Mouse (Mus musculus) small intestine, adult 2 months (tissue): ENCODE measurements around the gene Slc31a1. TPM values are rescaled to one million over a fixed set of nuclear protein-coding genes. Genes with fewer than 3 reads are reported as not detected.

ENCODE experiments used
- H3K27ac ChIP-seq: fragments of 200-500 bp; 2 replicates; pipeline ENCODE4 v1.5.1; 2012; ENCODE audit warnings: low read depth, low read length, control low read depth, inconsistent platforms; ENCODE audit not compliant: insufficient read depth
- H3K27me3 ChIP-seq: fragments of 200-500 bp; 2 replicates; pipeline ENCODE4 v1.6.1; 2012; ENCODE audit warnings: mild to moderate bottlenecking, moderate library complexity, low read length, inconsistent platforms; ENCODE audit not compliant: control insufficient read depth, insufficient read depth
- H3K36me3 ChIP-seq: fragments of 200-500 bp; 2 replicates; pipeline ENCODE4 v1.6.1; 2012; ENCODE audit warnings: mild to moderate bottlenecking, low read length, control low read depth, inconsistent platforms; ENCODE audit not compliant: control insufficient read depth, insufficient read depth
- H3K4me1 ChIP-seq: fragments of 200-500 bp; 2 replicates; pipeline ENCODE4 v1.6.1; 2012; ENCODE audit warnings: low read length, inconsistent platforms, mixed read lengths; ENCODE audit not compliant: control insufficient read depth, insufficient read depth, insufficient read length
- H3K4me3 ChIP-seq: fragments of 200-500 bp; 2 replicates; pipeline ENCODE4 v1.5.1; 2012; ENCODE audit warnings: low read depth, mild to moderate bottlenecking, control low read depth, inconsistent platforms, low read length, moderate library complexity
- CTCF ChIP-seq: fragments of 200-500 bp; IDR thresholded peaks from 2 replicates; pipeline ENCODE4 v1.5.1; 2012; ENCODE audit warnings: low read depth, mild to moderate bottlenecking, control low read depth, inconsistent platforms, low read length, moderate library complexity, mixed read lengths; ENCODE audit not compliant: insufficient replicate concordance, insufficient read length; ENCODE audit errors: extremely low read depth
- POLR2A ChIP-seq: fragments of 200-500 bp; IDR thresholded peaks from 2 replicates; pipeline ENCODE4 v1.6.1; 2012; ENCODE audit warnings: low read depth, mild to moderate bottlenecking, control low read depth, inconsistent platforms, low read length, moderate library complexity
- WGBS: fragments of 180-500 bp; shearing (Covaris S2); methylation state at CpG from one replicate; pipeline ENCODE4 v1.1.7; 2018; 5-methylcytosine and 5-hydroxymethylcytosine counted together
- polyA plus RNA-seq: library from polyadenylated mRNA; depleted of rRNA; stranded (reverse); fragments of >200 nt; gene quantifications from 2 replicates; pipeline ENCODE4 v1.2.3, GENCODE M21; 2012

Slc31a1 gene
- polyA plus RNA-seq, 1 experiment = 40.3 TPM

- no peak for TF ChIP-seq CTCF
- no peak for TF ChIP-seq POLR2A
- H3K4me1 ChIP-seq = peaks cover 22% of the 10 kb centered on the region
- WGBS = 93% methylated on average over 7 of the region's 7 CpGs
Observed at GRCm38 (mm10) chr4:62385439-62385838, 24.9 kb downstream of the Slc31a1 start.

GRCm38 (mm10) chr4:62389592-62390512, 29.3 kb downstream of the Slc31a1 start:
- 25% methylated on average over 5 of the region's 5 CpGs for WGBS

More at GRCm38 (mm10) chr4:62385439-62385838, 24.9 kb downstream of the Slc31a1 start:
- Histone ChIP-seq H3K4me3 (no peak overlapping the region), H3K27ac (no peak overlapping the region), H3K36me3 (peaks cover 15% of the 10 kb centered on the region), H3K27me3 (no peaks in the 10 kb centered on the region)

GRCm38 (mm10) chr4:62391892-62392291, 31.4 kb downstream of the Slc31a1 start:
- Histone ChIP-seq H3K4me1 (peaks cover 11% of the 10 kb centered on the region; the same call in 1 of the 2 replicates), H3K4me3 (no peak overlapping the region), H3K27me3 (no peaks in the 10 kb centered on the region), H3K36me3 (peaks cover 34% of the 10 kb centered on the region), H3K27ac (no peak overlapping the region)
- WGBS = 87% methylated on average over 7 of the region's 7 CpGs
- TF ChIP-seq CTCF = no peak

More at GRCm38 (mm10) chr4:62389592-62390512, 29.3 kb downstream of the Slc31a1 start:
- Histone ChIP-seq H3K36me3 (peaks cover 31% of the 10 kb centered on the region), H3K27ac (no peak overlapping the region), H3K27me3 (no peaks in the 10 kb centered on the region), H3K4me1 (peaks cover 11% of the 10 kb centered on the region; the same call in 1 of the 2 replicates), H3K4me3 (no peak overlapping the region)
- TF ChIP-seq POLR2A (no peak), CTCF (no peak)

GRCm38 (mm10) chr4:62393459-62393858, 32.9 kb downstream of the Slc31a1 start:
- Histone ChIP-seq H3K27me3 (no peaks in the 10 kb centered on the region), H3K27ac (no peak overlapping the region), H3K4me3 (no peak overlapping the region), H3K4me1 (peaks cover 10% of the 10 kb centered on the region; the same call in 1 of the 2 replicates), H3K36me3 (peaks cover 27% of the 10 kb centered on the region)
- TF ChIP-seq CTCF (no peak), POLR2A (no peak)
- WGBS = 35% methylated on average over 6 of the region's 6 CpGs

GRCm38 (mm10) chr4:62395806-62396205, 35.3 kb downstream of the Slc31a1 start:
- TF ChIP-seq CTCF (no peak), POLR2A (no peak)
- WGBS = 83% methylated on average over 1 of the region's 1 CpGs
- peaks cover 38% of the 10 kb centered on the region for H3K36me3 ChIP-seq
- H3K4me3 ChIP-seq = no peak overlapping the region
- peaks cover 2% of the 10 kb centered on the region; the same call in 1 of the 2 replicates for H3K4me1 ChIP-seq
- H3K27me3 ChIP-seq = no peaks in the 10 kb centered on the region
- no peak overlapping the region for H3K27ac ChIP-seq

DNA sequence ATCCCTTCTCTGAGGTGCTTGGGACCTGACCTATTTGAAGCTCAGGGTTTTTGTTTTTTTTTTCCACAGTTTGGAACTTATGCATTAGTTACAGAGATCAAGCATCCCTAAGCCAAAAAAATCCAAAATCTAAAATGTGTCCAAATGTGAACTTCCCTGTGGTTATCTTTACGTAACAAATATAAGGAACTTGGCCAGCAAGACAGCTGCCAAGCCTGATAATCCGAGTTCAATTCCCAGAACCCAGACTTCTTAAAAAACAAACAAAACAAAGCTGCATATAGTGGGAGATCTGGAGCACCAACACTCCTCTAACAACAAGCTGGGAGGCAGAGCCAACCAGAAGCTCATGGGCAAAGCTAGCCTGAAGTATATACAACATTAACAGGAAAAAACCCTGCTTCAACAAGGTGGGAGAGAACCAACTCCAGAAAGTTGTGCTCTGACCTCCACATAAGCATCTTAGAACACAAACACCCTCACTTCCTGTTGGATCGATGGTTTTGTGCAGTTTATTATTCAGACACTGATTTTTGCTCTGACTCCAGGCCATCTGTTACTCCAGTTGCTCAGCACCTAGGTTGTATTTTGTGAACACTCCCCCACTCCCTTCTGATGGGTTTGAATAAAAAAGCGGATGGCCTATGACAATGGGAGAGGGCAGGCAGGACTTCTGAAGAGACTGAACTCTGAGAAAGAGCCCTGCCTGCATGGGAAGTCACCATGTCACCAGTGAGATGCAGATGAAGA, 37.3 kb downstream of the Slc31a1 start:
- WGBS = 63% methylated on average over 4 of the region's 4 CpGs
- H3K27me3 ChIP-seq = no peaks in the 10 kb centered on the region
- no peak overlapping the region for H3K27ac ChIP-seq
- H3K4me1 ChIP-seq = peaks cover 2% of the 10 kb centered on the region; the same call in 1 of the 2 replicates
- no peak overlapping the region for H3K4me3 ChIP-seq
- peaks cover 42% of the 10 kb centered on the region for H3K36me3 ChIP-seq
- TF ChIP-seq POLR2A (no peak), CTCF (no peak)

DNA sequence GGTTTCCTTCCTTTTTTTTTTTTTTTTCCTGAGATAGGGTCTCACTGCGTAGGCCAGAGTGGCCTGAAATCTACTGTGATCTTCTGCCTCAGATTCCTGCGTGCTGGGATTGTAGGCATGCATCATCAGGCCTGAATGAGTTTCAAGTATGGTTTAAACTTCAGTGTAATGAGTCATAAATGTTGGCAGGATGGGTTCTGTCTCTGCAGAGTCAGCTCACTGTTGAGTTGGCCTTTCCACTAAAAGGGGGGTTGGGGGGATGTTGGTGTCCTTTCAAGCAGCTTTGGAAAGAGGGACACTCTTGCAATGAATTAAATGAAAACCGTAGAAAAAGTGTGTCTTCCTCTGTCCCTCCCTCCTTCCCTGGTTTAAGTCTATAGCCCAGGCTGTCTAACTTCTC, 38.4 kb downstream of the Slc31a1 start:
- Histone ChIP-seq H3K27me3 (no peaks in the 10 kb centered on the region), H3K4me3 (no peak overlapping the region), H3K4me1 (no peaks in the 10 kb centered on the region), H3K36me3 (peaks cover 41% of the 10 kb centered on the region), H3K27ac (no peak overlapping the region)
- WGBS = 75% methylated on average over 3 of the region's 3 CpGs
- TF ChIP-seq POLR2A (no peak), CTCF (no peak)
